Mouse (Mus musculus): ENCODE measurements at regions not wholly inside any gene's neighbourhood (a gene's known extent, or its start where the extent isn't known, plus 50 kb on each side); places are given as distances from the start of the nearest gene placed in this dataset.

DNA sequence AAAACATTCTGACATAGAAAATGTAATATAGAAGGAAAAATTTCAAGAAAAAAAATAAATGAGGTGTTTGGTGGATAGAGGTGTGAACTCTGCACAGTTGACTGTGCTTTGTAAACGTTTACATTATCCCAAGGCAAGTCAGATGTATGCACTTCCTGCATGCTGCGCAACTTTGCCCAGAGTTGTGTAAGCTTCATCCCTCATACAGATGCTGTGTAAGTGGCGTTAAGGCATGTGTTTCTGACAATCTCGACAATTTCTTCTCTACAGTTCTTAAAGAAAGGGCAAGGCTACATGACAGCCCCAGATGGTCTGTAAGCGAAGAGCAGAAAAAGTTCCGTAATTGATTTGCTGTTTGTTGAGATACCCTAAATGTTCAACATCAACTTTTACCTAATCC is 476.6 kb upstream of the Pitx2 start:
- Histone ChIP-seq H3K9me3 (ENCODE audit: low read length) (no peaks in the 10 kb centered on the region), H3K4me1 (ENCODE audit: insufficient read depth, low read length) (no peaks in the 10 kb centered on the region), H3K4me2 (ENCODE audit: low read depth, low read length, poor library complexity, severe bottlenecking) (no peak overlapping the region), H3K27ac (ENCODE audit: low read depth, low read length) (no peak overlapping the region), H3K4me3 (ENCODE audit: low read depth, low read length) (no peak overlapping the region), H3K36me3 (ENCODE audit: insufficient read depth, low read length) (no peaks in the 10 kb centered on the region), H3K9ac (replicated peaks; ENCODE audit: low read length, poor library complexity, severe bottlenecking) (no peak overlapping the region), H3K27me3 (ENCODE audit: insufficient read depth, low read length) (no peaks in the 10 kb centered on the region)
- 91% methylated on average over 6 of the region's 6 CpGs for WGBS
- DNase-seq (ENCODE audit: low spot score) (no peak), ATAC-seq (ENCODE audit: low FRiP score) (no peak)
- no peak for TF ChIP-seq CTCF (IDR thresholded peaks at IDR 0.05)

- H3K4me2 ChIP-seq (ENCODE audit: low read depth, low read length, poor library complexity, severe bottlenecking): no peak overlapping the region
- H3K36me3 ChIP-seq (ENCODE audit: insufficient read depth, low read length): no peaks in the 10 kb centered on the region
- H3K4me1 ChIP-seq (ENCODE audit: insufficient read depth, low read length): no peaks in the 10 kb centered on the region
- WGBS: 26% methylated on average over 5 of the region's 5 CpGs
- no peaks in the 10 kb centered on the region for H3K27me3 ChIP-seq (ENCODE audit: insufficient read depth, low read length)
- H3K9ac ChIP-seq (replicated peaks; ENCODE audit: low read length, poor library complexity, severe bottlenecking): no peak overlapping the region
- no peak for ATAC-seq (ENCODE audit: low FRiP score)
- no peak overlapping the region for H3K4me3 ChIP-seq (ENCODE audit: low read depth, low read length)
- DNase-seq (ENCODE audit: low spot score): no peak
- no peaks in the 10 kb centered on the region for H3K9me3 ChIP-seq (ENCODE audit: low read length)
- no peak for TF ChIP-seq CTCF (IDR thresholded peaks at IDR 0.05)
- no peak overlapping the region for H3K27ac ChIP-seq (ENCODE audit: low read depth, low read length)
Observed at GRCm38 (mm10) chr3:128720276-128720675, 479.4 kb upstream of the Pitx2 start.

- Histone ChIP-seq H3K27ac (ENCODE audit: low read depth, low read length) (no peak overlapping the region), H3K4me2 (ENCODE audit: low read depth, low read length, poor library complexity, severe bottlenecking) (no peak overlapping the region), H3K9me3 (ENCODE audit: low read length) (no peaks in the 10 kb centered on the region), H3K36me3 (ENCODE audit: insufficient read depth, low read length) (no peaks in the 10 kb centered on the region), H3K27me3 (ENCODE audit: insufficient read depth, low read length) (no peaks in the 10 kb centered on the region), H3K4me3 (ENCODE audit: low read depth, low read length) (no peak overlapping the region), H3K4me1 (ENCODE audit: insufficient read depth, low read length) (no peaks in the 10 kb centered on the region), H3K9ac (replicated peaks; ENCODE audit: low read length, poor library complexity, severe bottlenecking) (no peak overlapping the region)
- DNase-seq (ENCODE audit: low spot score): no peak
- WGBS: 37% methylated on average over 7 of the region's 7 CpGs
- ATAC-seq (ENCODE audit: low FRiP score): no peak
- TF ChIP-seq CTCF (IDR thresholded peaks at IDR 0.05): no peak
Observed at GRCm38 (mm10) chr3:128719226-128719625, 480.5 kb upstream of the Pitx2 start.

GRCm38 (mm10) chr3:128707270-128707669 is 492.4 kb upstream of the Pitx2 start:
- Histone ChIP-seq H3K4me3 (ENCODE audit: low read depth, low read length) (no peak overlapping the region), H3K4me2 (ENCODE audit: low read depth, low read length, poor library complexity, severe bottlenecking) (no peak overlapping the region), H3K9ac (replicated peaks; ENCODE audit: low read length, poor library complexity, severe bottlenecking) (no peak overlapping the region), H3K27me3 (ENCODE audit: insufficient read depth, low read length) (no peaks in the 10 kb centered on the region), H3K27ac (ENCODE audit: low read depth, low read length) (no peak overlapping the region), H3K9me3 (ENCODE audit: low read length) (no peaks in the 10 kb centered on the region), H3K36me3 (ENCODE audit: insufficient read depth, low read length) (no peaks in the 10 kb centered on the region), H3K4me1 (ENCODE audit: insufficient read depth, low read length) (no peaks in the 10 kb centered on the region)
- TF ChIP-seq CTCF (IDR thresholded peaks at IDR 0.05): no peak
- ATAC-seq (ENCODE audit: low FRiP score) (no peak), DNase-seq (ENCODE audit: low spot score) (no peak)
- WGBS: 34% methylated on average over 3 of the region's 3 CpGs

GRCm38 (mm10) chr3:128668468-128669127 is 531.1 kb upstream of the Pitx2 start:
- WGBS: 55% methylated on average over 8 of the region's 8 CpGs
- Histone ChIP-seq H3K4me3 (ENCODE audit: low read depth, low read length) (no peak overlapping the region), H3K9me3 (ENCODE audit: low read length) (no peaks in the 10 kb centered on the region), H3K27me3 (ENCODE audit: insufficient read depth, low read length) (no peaks in the 10 kb centered on the region), H3K9ac (replicated peaks; ENCODE audit: low read length, poor library complexity, severe bottlenecking) (no peak overlapping the region), H3K4me1 (ENCODE audit: insufficient read depth, low read length) (no peaks in the 10 kb centered on the region), H3K36me3 (ENCODE audit: insufficient read depth, low read length) (no peaks in the 10 kb centered on the region), H3K27ac (ENCODE audit: low read depth, low read length) (no peak overlapping the region), H3K4me2 (ENCODE audit: low read depth, low read length, poor library complexity, severe bottlenecking) (no peak overlapping the region)
- ATAC-seq (ENCODE audit: low FRiP score): no peak
- peak; percentile 15 for DNase-seq (ENCODE audit: low spot score)
- no peak for TF ChIP-seq CTCF (IDR thresholded peaks at IDR 0.05)

GRCm38 (mm10) chr3:128665184-128665583 is 534.5 kb upstream of the Pitx2 start:
- Histone ChIP-seq H3K9ac (replicated peaks; ENCODE audit: low read length, poor library complexity, severe bottlenecking) (no peak overlapping the region), H3K27ac (ENCODE audit: low read depth, low read length) (no peak overlapping the region), H3K4me1 (ENCODE audit: insufficient read depth, low read length) (no peaks in the 10 kb centered on the region), H3K27me3 (ENCODE audit: insufficient read depth, low read length) (no peaks in the 10 kb centered on the region), H3K9me3 (ENCODE audit: low read length) (no peaks in the 10 kb centered on the region), H3K36me3 (ENCODE audit: insufficient read depth, low read length) (no peaks in the 10 kb centered on the region), H3K4me3 (ENCODE audit: low read depth, low read length) (no peak overlapping the region), H3K4me2 (ENCODE audit: low read depth, low read length, poor library complexity, severe bottlenecking) (no peak overlapping the region)
- TF ChIP-seq CTCF (IDR thresholded peaks at IDR 0.05): no peak
- ATAC-seq (ENCODE audit: low FRiP score) (no peak), DNase-seq (ENCODE audit: low spot score) (no peak)
- WGBS: 86% methylated on average over 3 of the region's 3 CpGs
